Mouse (Mus musculus): Measurements from ENCODE around the gene Hoxa5. TPM values are rescaled to one million over a fixed set of nuclear protein-coding genes. Genes with fewer than 3 reads are reported as not detected.

Hoxa5 gene
- polyA plus RNA-seq, 1 experiment from 2014 or later: not detected

DNA sequence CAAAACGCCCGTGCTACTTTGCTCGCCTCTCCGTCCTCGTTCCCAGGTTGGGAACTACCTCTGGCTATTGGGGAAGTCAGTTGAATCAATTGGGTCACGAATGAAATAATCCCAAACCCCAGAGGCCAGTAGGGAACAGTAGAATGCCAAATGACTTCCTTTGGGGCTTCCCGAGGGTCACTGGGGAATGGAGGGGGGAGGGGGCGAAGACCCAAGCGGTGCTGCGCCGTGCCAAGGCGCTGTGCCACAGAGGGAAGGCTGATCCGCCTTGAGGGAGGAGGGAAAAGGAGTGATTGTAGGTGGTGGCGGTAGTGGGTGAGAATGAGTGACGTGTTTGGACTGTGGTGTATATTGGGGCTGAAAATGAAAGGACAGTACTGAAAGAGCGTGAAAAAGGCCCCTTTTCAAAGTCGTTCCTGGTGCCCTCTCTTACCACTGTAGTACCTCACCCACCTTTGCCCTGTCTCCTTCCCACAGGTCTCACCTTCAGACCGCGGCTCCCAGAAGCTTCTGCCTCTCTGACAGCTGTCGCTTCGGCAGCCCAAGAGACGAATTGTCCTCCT lies 8.2 kb upstream of the Hoxa5 start:
- WGBS: 2% methylated on average over 22 of the region's 22 CpGs

GRCm38 (mm10) chr6:52211961-52212360 lies 7.6 kb upstream of the Hoxa5 start:
- WGBS: 3% methylated on average over 13 of the region's 13 CpGs
- Histone ChIP-seq H3K4me3 (no peak overlapping the region), H3K4me1 (peaks cover 26% of the 10 kb centered on the region), H3K27me3 (ENCODE audit: poor library complexity, severe bottlenecking) (peaks cover 100% of the 10 kb centered on the region), H3K9me3 (no peaks in the 10 kb centered on the region), H3K36me3 (replicated peaks) (no peaks in the 10 kb centered on the region), H3K27ac (no peak overlapping the region)
- DNase-seq (ENCODE audit: extremely low spot score, low spot score): no peak

More for the DNA sequence above, 8.2 kb upstream of the Hoxa5 start:
- Histone ChIP-seq H3K4me3 (no peak overlapping the region), H3K36me3 (replicated peaks) (no peaks in the 10 kb centered on the region), H3K27me3 (ENCODE audit: poor library complexity, severe bottlenecking) (peaks cover 100% of the 10 kb centered on the region), H3K27ac (no peak overlapping the region), H3K4me1 (peaks cover 33% of the 10 kb centered on the region), H3K9me3 (no peaks in the 10 kb centered on the region)
- DNase-seq (ENCODE audit: extremely low spot score, low spot score): no peak

- H3K9me3 ChIP-seq: no peaks in the 10 kb centered on the region
Measured at GRCm38 (mm10) chr6:52211170-52211935, 7.0 kb upstream of the Hoxa5 start.

GRCm38 (mm10) chr6:52209685-52210046 lies 5.3 kb upstream of the Hoxa5 start:
- H3K36me3 ChIP-seq (replicated peaks): no peaks in the 10 kb centered on the region
- no peak overlapping the region for H3K4me3 ChIP-seq
- H3K27ac ChIP-seq: no peak overlapping the region
- H3K9me3 ChIP-seq: no peaks in the 10 kb centered on the region
- DNase-seq (ENCODE audit: extremely low spot score, low spot score): no peak
- peaks cover 20% of the 10 kb centered on the region for H3K4me1 ChIP-seq
- peaks cover 100% of the 10 kb centered on the region for H3K27me3 ChIP-seq (ENCODE audit: poor library complexity, severe bottlenecking)
- 5% methylated on average over 12 of the region's 12 CpGs for WGBS

More at GRCm38 (mm10) chr6:52211170-52211935, 7.0 kb upstream of the Hoxa5 start:
- Histone ChIP-seq H3K27ac (no peak overlapping the region), H3K27me3 (ENCODE audit: poor library complexity, severe bottlenecking) (peaks cover 100% of the 10 kb centered on the region), H3K36me3 (replicated peaks) (no peaks in the 10 kb centered on the region), H3K4me3 (no peak overlapping the region), H3K4me1 (peaks cover 23% of the 10 kb centered on the region)
- WGBS: under 1% methylated on average over 37 of the region's 37 CpGs
- peak; percentile 76 for DNase-seq (ENCODE audit: extremely low spot score, low spot score)

GRCm38 (mm10) chr6:52208868-52209684 lies 4.7 kb upstream of the Hoxa5 start:
- H3K36me3 ChIP-seq (replicated peaks): no peaks in the 10 kb centered on the region
- DNase-seq (ENCODE audit: extremely low spot score, low spot score): no peak
- H3K9me3 ChIP-seq: no peaks in the 10 kb centered on the region
- 2% methylated on average over 18 of the region's 18 CpGs for WGBS
- no peak overlapping the region for H3K27ac ChIP-seq
- H3K27me3 ChIP-seq (ENCODE audit: poor library complexity, severe bottlenecking): peaks cover 100% of the 10 kb centered on the region
- H3K4me3 ChIP-seq: no peak overlapping the region
- peaks cover 25% of the 10 kb centered on the region for H3K4me1 ChIP-seq

- H3K27me3 ChIP-seq (ENCODE audit: poor library complexity, severe bottlenecking): peaks cover 100% of the 10 kb centered on the region
- H3K9me3 ChIP-seq: no peaks in the 10 kb centered on the region
- H3K27ac ChIP-seq: no peak within 1 kb of the TSS
- DNase-seq (ENCODE audit: extremely low spot score, low spot score): no peak
- H3K4me1 ChIP-seq: peaks cover 34% of the 10 kb centered on the region
- WGBS: 1% methylated on average over 47 of the region's 47 CpGs
- H3K36me3 ChIP-seq (replicated peaks): no peaks in the 10 kb centered on the region
- H3K4me3 ChIP-seq: no peak within 1 kb of the TSS
Measured at GRCm38 (mm10) chr6:52208072-52208867, 3.9 kb upstream of the Hoxa5 start, which contains the start of gene Hoxa6. Gene Hoxa6 (minus strand): TSS chr6:52208722.

DNA sequence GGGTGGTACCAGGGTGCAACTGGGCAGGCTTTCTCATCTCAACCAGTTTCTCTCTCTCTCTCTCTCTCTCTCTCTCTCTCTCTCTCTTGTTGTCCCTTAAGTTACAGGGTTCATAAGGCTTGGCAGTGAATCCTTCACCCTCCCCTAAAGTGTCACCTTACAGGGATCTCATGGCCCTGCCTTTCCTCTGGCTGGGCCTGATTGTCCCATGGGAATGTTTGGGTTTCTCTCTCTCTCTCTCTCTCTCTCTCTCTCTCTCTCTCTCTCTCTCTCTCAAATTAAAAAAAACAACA lies 3.2 kb upstream of the Hoxa5 start:
- no peaks in the 10 kb centered on the region for H3K9me3 ChIP-seq
- no peak for DNase-seq (ENCODE audit: extremely low spot score, low spot score)
- H3K27me3 ChIP-seq (ENCODE audit: poor library complexity, severe bottlenecking): peaks cover 100% of the 10 kb centered on the region
- no peak overlapping the region for H3K27ac ChIP-seq
- H3K4me3 ChIP-seq: no peak overlapping the region
- H3K36me3 ChIP-seq (replicated peaks): no peaks in the 10 kb centered on the region
- peaks cover 31% of the 10 kb centered on the region for H3K4me1 ChIP-seq

GRCm38 (mm10) chr6:52206882-52207683 lies 2.7 kb upstream of the Hoxa5 start:
- H3K27ac ChIP-seq: no peak overlapping the region
- WGBS: 2% methylated on average over 4 of the region's 4 CpGs
- H3K4me1 ChIP-seq: peaks cover 31% of the 10 kb centered on the region
- DNase-seq (ENCODE audit: extremely low spot score, low spot score): no peak
- no peaks in the 10 kb centered on the region for H3K9me3 ChIP-seq
- H3K27me3 ChIP-seq (ENCODE audit: poor library complexity, severe bottlenecking): peaks cover 100% of the 10 kb centered on the region
- no peak overlapping the region for H3K4me3 ChIP-seq
- H3K36me3 ChIP-seq (replicated peaks): no peaks in the 10 kb centered on the region

GRCm38 (mm10) chr6:52205638-52206621 lies 1.5 kb upstream of the Hoxa5 start:
- DNase-seq (ENCODE audit: extremely low spot score, low spot score): no peak
- no peak overlapping the region for H3K4me3 ChIP-seq

GRCm38 (mm10) chr6:52205221-52205620 lies 834 bp upstream of the Hoxa5 start:
- no peak overlapping the region for H3K27ac ChIP-seq
- DNase-seq (ENCODE audit: extremely low spot score, low spot score): no peak
- WGBS: 6% methylated on average over 14 of the region's 14 CpGs

More at GRCm38 (mm10) chr6:52205638-52206621, 1.5 kb upstream of the Hoxa5 start:
- WGBS: 1% methylated on average over 55 of the region's 55 CpGs
- no peaks in the 10 kb centered on the region for H3K36me3 ChIP-seq (replicated peaks)
- H3K4me1 ChIP-seq: peaks cover 24% of the 10 kb centered on the region
- no peaks in the 10 kb centered on the region for H3K9me3 ChIP-seq
- no peak overlapping the region for H3K27ac ChIP-seq
- peaks cover 100% of the 10 kb centered on the region for H3K27me3 ChIP-seq (ENCODE audit: poor library complexity, severe bottlenecking)

More at GRCm38 (mm10) chr6:52205221-52205620, 834 bp upstream of the Hoxa5 start:
- Histone ChIP-seq H3K4me3 (no peak overlapping the region), H3K4me1 (peaks cover 24% of the 10 kb centered on the region), H3K27me3 (ENCODE audit: poor library complexity, severe bottlenecking) (peaks cover 100% of the 10 kb centered on the region), H3K9me3 (no peaks in the 10 kb centered on the region), H3K36me3 (replicated peaks) (no peaks in the 10 kb centered on the region)
